ENCODE assay signal across 23 mouse cellular contexts in genomic region chr16:36988066-36988465, GRCm38 (mm10). TPM values are rescaled to one million over a fixed set of nuclear protein-coding genes. Genes with fewer than 3 reads are reported as not detected.
A peak's percentile ranks its signal among the peaks of the same experiment; 100 is the strongest.
DNase-seq lines count a peak whose midpoint lies in the region; ATAC-seq and TF ChIP-seq lines count a peak whose summit lies in the region.
"Had no signal": no experiment of that assay in that cellular context is flagged by ENCODE, and none has a peak within 500 bp of the region (broad histone marks: within the 10 kb centered on the region; RNA-seq: fewer than 3 reads in every experiment).

No protein-coding gene starts in this region.

- TF ChIP-seq CTCF in gastrocnemius, adult 2 months (IDR thresholded peaks at IDR 0.05), result no peak

- H3K36me3 ChIP-seq in heart, embryonic 14.5 days (ENCODE audit: control insufficient read depth, insufficient read depth, low read length), result no peaks in the 10 kb centered on the region
- H3K36me3 ChIP-seq: embryonic facial prominence, embryonic 12.5 days; hindbrain, embryonic 12.5 days; limb, embryonic 12.5 days; liver, embryonic 12.5 days; midbrain, embryonic 13.5 days; neural tube, embryonic 12.5 days had no signal

- peaks cover 6 to 32% of the 10 kb centered on the region in 2 experiments for H3K4me1 ChIP-seq in heart, embryonic 14.5 days (ENCODE audit: control insufficient read depth in 2 of 2, insufficient read depth in 2 of 2, low read length in 2 of 2)
- H3K4me1 ChIP-seq: hindbrain, embryonic 12.5 days; liver, embryonic 12.5 days; midbrain, embryonic 13.5 days; neural tube, embryonic 12.5 days had no signal

- peak overlapping the region; percentile 73 for H3K4me2 ChIP-seq in heart, embryonic 14.5 days (ENCODE audit: low read length)
- H3K4me2 ChIP-seq: embryonic facial prominence, embryonic 12.5 days; hindbrain, embryonic 12.5 days; limb, embryonic 12.5 days; liver, embryonic 12.5 days; midbrain, embryonic 13.5 days; neural tube, embryonic 12.5 days had no signal

- H3K27me3 ChIP-seq in heart, embryonic 14.5 days (ENCODE audit: control insufficient read depth, insufficient read depth, low read length), result no peaks in the 10 kb centered on the region
- H3K27me3 ChIP-seq: embryonic facial prominence, embryonic 12.5 days; hindbrain, embryonic 12.5 days; limb, embryonic 12.5 days; liver, embryonic 12.5 days; midbrain, embryonic 13.5 days; neural tube, embryonic 12.5 days had no signal

- no peaks in the 10 kb centered on the region for H3K9me3 ChIP-seq in heart, embryonic 14.5 days (ENCODE audit: control insufficient read depth, low read length)
- H3K9me3 ChIP-seq: embryonic facial prominence, embryonic 12.5 days; hindbrain, embryonic 12.5 days; limb, embryonic 12.5 days; liver, embryonic 12.5 days; midbrain, embryonic 13.5 days; neural tube, embryonic 12.5 days had no signal

- no peak for DNase-seq in gastrocnemius, adult 2 months
- DNase-seq in gastrocnemius, postnatal 4 days (ENCODE audit: low spot score in 2 of 2), result no peak
- DNase-seq in heart, postnatal 25 days (ENCODE audit: low spot score), result no peak
- DNase-seq in kidney, adult 8-10 months, result peak; percentile 63 to 77
- DNase-seq in kidney, adult 18-20 months, result no peak
- peak; percentile 53 to 72 for DNase-seq in kidney, postnatal 36 days
- DNase-seq in natural killer cell, adult 2 months (ENCODE audit: low spot score in 2 of 2), result no peak
- DNase-seq: adrenal gland, postnatal 10 days; cerebellum, adult 18-20 months; cerebellum, postnatal 14 days; forebrain, postnatal 0 days; gastrocnemius, postnatal 36 days; lung, adult 2 months; right cerebral cortex, postnatal 25 days; spleen, adult 18-20 months had no signal

- peak overlapping the region; percentile 71 for H3K4me3 ChIP-seq in gastrocnemius, adult 2 months
- peak overlapping the region; percentile 53 to 73; a peak in 1 of 4 replicates for H3K4me3 ChIP-seq in heart, embryonic 14.5 days (ENCODE audit: control insufficient read depth in 1 of 2, insufficient read depth in 1 of 2, low read depth in 1 of 2, low read length in 2 of 2)
- H3K4me3 ChIP-seq: embryonic facial prominence, embryonic 12.5 days; hindbrain, embryonic 12.5 days; limb, embryonic 12.5 days; liver, embryonic 12.5 days; midbrain, embryonic 13.5 days; neural tube, embryonic 12.5 days had no signal

- peak overlapping the region; percentile 93 for H3K27ac ChIP-seq in gastrocnemius, adult 2 months
- no peak overlapping the region for H3K27ac ChIP-seq in heart, embryonic 14.5 days (replicated peaks in 1 of 2; ENCODE audit: control insufficient read depth in 1 of 2, insufficient read depth in 1 of 2, low read depth in 2 of 2, low read length in 2 of 2)
- H3K27ac ChIP-seq: embryonic facial prominence, embryonic 12.5 days; hindbrain, embryonic 12.5 days; limb, embryonic 12.5 days; liver, embryonic 12.5 days; midbrain, embryonic 13.5 days; neural tube, embryonic 12.5 days had no signal

- intact Hi-C loops in gastrocnemius, adult 2 months (cut with DNase I), result loop anchor here (2.0 kb wide), 1 partner anchor 43 kb away; no protein-coding TSS in a partner anchor
- intact Hi-C loops in heart, postnatal 25 days (cut with DNase I), result loop anchor here (5.0 kb wide), 1 partner anchor 41 kb away; no protein-coding TSS in a partner anchor

- H3K9ac ChIP-seq in heart, embryonic 14.5 days (ENCODE audit: low read length), result peak overlapping the region; percentile 72; the same call in 1 of the 2 replicates
- H3K9ac ChIP-seq: embryonic facial prominence, embryonic 12.5 days; forebrain, postnatal 0 days; hindbrain, embryonic 12.5 days; limb, embryonic 12.5 days; liver, embryonic 12.5 days; midbrain, embryonic 13.5 days; neural tube, embryonic 12.5 days had no signal

- no peak for ATAC-seq in heart, embryonic 14.5 days (ENCODE audit: insufficient number of reproducible peaks, insufficient read depth, low FRiP score, low read depth)
- ATAC-seq: forebrain, postnatal 0 days; intestine, postnatal 0 days; liver, embryonic 12.5 days; midbrain, embryonic 13.5 days had no signal

RNA-seq across cellular contexts. Expression of gene Fbxo40, which starts 2.2 kb away (rescaled TPM):
- 100 to 1,000 TPM; 258 to 380 TPM for total RNA-seq in gastrocnemius, adult 2 months (2021)
- total RNA-seq in gastrocnemius, postnatal 4 days (2021), result 10 to 100 TPM in 1 of 2 experiments, 1 to 10 TPM in 1; 9.6 to 13.1 TPM
- polyA plus RNA-seq in heart, embryonic 14.5 days (2014; fragmentation: Nextera tagmentation; extraction: Ambion mirVana), result 12.5 and 13.0 TPM in 2 replicates
- 100 to 1,000 TPM; 173 to 190 TPM for total RNA-seq in heart, postnatal 25 days (2021)
- polyA plus RNA-seq: midbrain, embryonic 13.5 days; neural tube, embryonic 12.5 days had no signal

RNA-seq across cellular contexts. Expression of gene Polq, which starts 23.5 kb away (rescaled TPM):
- total RNA-seq in gastrocnemius, adult 2 months (2021), result under 1 TPM; 0.23 to 0.56 TPM
- 1 to 10 TPM; 2.9 to 3.3 TPM for total RNA-seq in gastrocnemius, postnatal 4 days (2021)
- 4.4 and 4.7 TPM in 2 replicates for polyA plus RNA-seq in heart, embryonic 14.5 days (2014; fragmentation: Nextera tagmentation; extraction: Ambion mirVana)
- total RNA-seq in heart, postnatal 25 days (2021), result 1 to 10 TPM; 1.9 to 2.2 TPM

RNA-seq across cellular contexts. Expression of gene Hcls1, which starts 53.3 kb away (rescaled TPM):
- total RNA-seq in gastrocnemius, adult 2 months (2021), result 1 to 10 TPM; 1.6 to 2.7 TPM
- 1 to 10 TPM; 7.2 to 8.3 TPM for total RNA-seq in gastrocnemius, postnatal 4 days (2021)
- polyA plus RNA-seq in heart, embryonic 14.5 days (2014; fragmentation: Nextera tagmentation; extraction: Ambion mirVana), result 2.3 and 3.4 TPM in 2 replicates
- 1 to 10 TPM; 7.3 to 7.4 TPM for total RNA-seq in heart, postnatal 25 days (2021)

Comparison
In these comparisons a context has a peak if more than half of its experiments do, and no peak if none do; other contexts are left out.
1. DNase-seq: peak in kidney, adult 8-10 months (2 of 2) and kidney, postnatal 36 days (2 of 2); none in gastrocnemius, adult 2 months (single experiment), gastrocnemius, postnatal 4 days (0 of 2), heart, postnatal 25 days (single experiment), kidney, adult 18-20 months (single experiment) and natural killer cell, adult 2 months (0 of 2).
2. RNA of gene Fbxo40, which starts 2.2 kb away (total RNA-seq): 258 to 380 TPM in gastrocnemius, adult 2 months and 173 to 190 TPM in heart, postnatal 25 days; 9.6 to 13.1 TPM in gastrocnemius, postnatal 4 days; every median in the first group is over 10 times any median in the second.